Mouse (Mus musculus) heart, embryonic 16.5 days (tissue): ENCODE measurements at regions not wholly inside any gene's neighbourhood (a gene's known extent, or its start where the extent isn't known, plus 50 kb on each side); places are given as distances from the start of the nearest gene placed in this dataset.

ENCODE experiments used
- ATAC-seq: fragments of 200-750 bp; cut with Nextera tagmentation; replicated peaks from 2 replicates; pipeline ENCODE4 v1.8.0; 2017; ENCODE audit warnings: moderate number of reproducible peaks; ENCODE audit not compliant: insufficient read depth, low FRiP score; ENCODE audit errors: extremely low read depth
- H3K27ac ChIP-seq: fragments of 300-500 bp; sonication (generic); 2 replicates; pipeline ENCODE4 v1.5.1; 2014; ENCODE audit warnings: mild to moderate bottlenecking, low read length, control low read depth, moderate library complexity
- H3K27me3 ChIP-seq: fragments of 300-500 bp; sonication (generic); 2 replicates; pipeline ENCODE4 v1.6.1; 2014; ENCODE audit warnings: low read length, mixed read lengths; ENCODE audit not compliant: control insufficient read depth, insufficient read depth
- H3K36me3 ChIP-seq: fragments of 300-500 bp; sonication (generic); 2 replicates; pipeline ENCODE4 v1.6.1; 2014; ENCODE audit not compliant: control insufficient read depth, insufficient read depth
- H3K4me1 ChIP-seq: fragments of 300-500 bp; sonication (generic); 2 replicates; pipeline ENCODE4 v1.6.1; 2014; ENCODE audit warnings: low read length, mixed read lengths; ENCODE audit not compliant: control insufficient read depth, insufficient read depth
- H3K4me2 ChIP-seq: fragments of 300-500 bp; sonication (generic); 2 replicates; pipeline ENCODE4 v1.6.1; 2014; ENCODE audit warnings: low read depth, mild to moderate bottlenecking, control low read depth, low read length
- H3K4me3 ChIP-seq: fragments of 300-500 bp; sonication (generic); 2 replicates; pipeline ENCODE4 v1.5.1; 2014; ENCODE audit warnings: mild to moderate bottlenecking, control low read depth, low read length
- H3K9ac ChIP-seq: fragments of 300-500 bp; sonication (generic); 2 replicates; pipeline ENCODE4 v1.6.1; 2014; ENCODE audit warnings: low read length, control low read depth
- H3K9me3 ChIP-seq: fragments of 300-500 bp; sonication (generic); replicated peaks from 2 replicates; pipeline ENCODE4 v1.6.1; 2016; ENCODE audit warnings: low read length; ENCODE audit not compliant: control insufficient read depth
- WGBS: fragments of 180-500 bp; shearing (Covaris S2); extraction: QIAGEN DNeasy Blood & Tissue Kit; methylation state at CpG from one replicate; pipeline ENCODE4 v1.1.7; 2014; 5-methylcytosine and 5-hydroxymethylcytosine counted together

DNA sequence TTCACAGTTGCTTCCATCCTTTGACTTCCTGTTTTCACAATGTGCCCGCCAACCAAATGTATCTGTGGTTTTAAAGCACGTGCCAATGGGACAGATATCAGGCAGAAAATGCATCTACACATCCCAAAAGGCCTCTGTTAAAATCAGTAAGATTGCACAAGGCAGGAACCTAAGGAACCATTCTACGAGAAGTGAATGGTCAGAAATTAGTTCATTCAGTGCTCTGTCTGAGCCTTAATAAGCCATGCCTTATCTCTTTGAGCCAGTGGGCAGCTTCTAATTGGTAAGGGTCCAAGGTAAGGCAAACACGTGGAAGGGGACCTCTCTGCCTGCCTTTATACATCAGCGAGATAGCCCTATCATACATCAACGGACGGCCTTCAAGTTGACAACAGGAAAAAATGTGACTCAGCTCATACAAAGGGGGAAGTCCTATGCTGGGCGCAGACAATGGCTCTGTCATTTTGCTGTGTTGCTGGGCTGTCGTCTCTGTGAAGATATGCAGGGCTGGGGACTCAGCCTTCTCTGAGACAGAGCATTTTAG, 78.3 kb upstream of the Tet2 start:
- Histone ChIP-seq H3K27me3 (no peaks in the 10 kb centered on the region), H3K4me2 (no peak overlapping the region), H3K27ac (no peak overlapping the region), H3K9ac (no peak overlapping the region), H3K9me3 (no peaks in the 10 kb centered on the region), H3K4me3 (no peak overlapping the region), H3K4me1 (peaks cover 4% of the 10 kb centered on the region; the same call in 1 of the 2 replicates), H3K36me3 (no peaks in the 10 kb centered on the region)
- 26% methylated on average over 9 of the region's 9 CpGs for WGBS
- ATAC-seq, result peak; percentile 55

DNA sequence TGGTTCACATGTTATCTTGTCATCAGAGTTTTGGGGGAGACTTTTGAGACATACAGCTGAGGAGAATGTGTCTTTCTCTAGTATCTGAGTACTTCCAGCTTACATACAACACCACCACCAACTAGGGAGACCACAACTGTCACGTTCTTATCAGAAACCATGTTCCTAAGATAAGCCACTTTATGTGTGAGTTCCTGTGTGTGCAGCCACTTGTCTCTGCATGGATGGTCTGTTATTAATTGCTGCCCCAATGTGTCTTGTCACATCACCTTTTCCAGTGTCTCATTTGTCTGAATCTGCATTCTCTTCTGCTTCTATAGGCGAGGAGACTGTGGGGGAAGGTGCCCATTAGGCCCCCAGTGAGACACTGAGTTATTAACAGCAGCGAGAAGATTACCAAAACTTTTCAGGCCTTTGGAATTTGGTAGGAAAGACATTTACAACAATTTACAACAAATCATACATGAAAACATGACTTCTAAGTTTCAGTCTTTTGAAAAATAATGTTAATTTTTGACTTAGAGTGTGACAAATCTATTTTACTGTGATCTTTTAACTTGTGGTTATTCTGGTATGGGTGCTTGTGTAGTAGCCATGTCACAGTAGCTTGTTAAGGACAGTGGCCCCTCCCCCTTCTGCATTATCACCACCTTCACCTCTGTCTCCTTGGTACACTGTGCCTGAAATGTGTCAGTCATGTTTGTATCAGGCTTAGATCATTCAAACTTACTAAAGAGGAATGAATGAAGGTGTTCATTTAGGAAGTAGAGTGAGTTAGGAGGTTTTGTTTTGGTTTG, 79.3 kb upstream of the Tet2 start:
- Histone ChIP-seq H3K4me1 (peaks cover 4% of the 10 kb centered on the region; the same call in 1 of the 2 replicates), H3K27ac (no peak overlapping the region), H3K9ac (no peak overlapping the region), H3K9me3 (no peaks in the 10 kb centered on the region), H3K27me3 (no peaks in the 10 kb centered on the region), H3K36me3 (no peaks in the 10 kb centered on the region), H3K4me2 (no peak overlapping the region), H3K4me3 (no peak overlapping the region)
- 57% methylated on average over 3 of the region's 3 CpGs for WGBS
- ATAC-seq, result no peak

DNA sequence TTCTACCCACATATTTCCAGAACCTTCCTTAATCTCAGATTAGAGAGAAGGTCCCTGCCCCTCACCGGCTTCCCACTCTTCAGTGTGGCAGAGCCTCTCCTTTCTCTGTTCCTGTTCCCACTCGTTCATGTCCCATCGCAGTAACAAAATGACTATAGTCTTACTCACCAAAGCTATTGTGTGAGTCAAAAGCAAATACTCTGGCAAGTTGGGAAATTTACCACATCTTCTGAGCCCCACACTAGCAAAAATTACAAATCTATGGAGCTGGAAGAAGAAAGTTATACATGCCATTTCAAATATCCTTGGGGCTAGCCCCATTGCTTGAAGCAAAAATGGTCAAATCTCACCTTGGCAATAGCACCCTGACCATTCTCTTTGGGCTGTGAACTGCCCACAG, 80.1 kb upstream of the Tet2 start:
- Histone ChIP-seq H3K36me3 (no peaks in the 10 kb centered on the region), H3K4me2 (no peak overlapping the region), H3K27me3 (no peaks in the 10 kb centered on the region), H3K27ac (no peak overlapping the region), H3K4me1 (peaks cover 4% of the 10 kb centered on the region; the same call in 1 of the 2 replicates), H3K9me3 (no peaks in the 10 kb centered on the region), H3K9ac (no peak overlapping the region), H3K4me3 (no peak overlapping the region)
- ATAC-seq, result no peak
- 89% methylated on average over 3 of the region's 3 CpGs for WGBS

DNA sequence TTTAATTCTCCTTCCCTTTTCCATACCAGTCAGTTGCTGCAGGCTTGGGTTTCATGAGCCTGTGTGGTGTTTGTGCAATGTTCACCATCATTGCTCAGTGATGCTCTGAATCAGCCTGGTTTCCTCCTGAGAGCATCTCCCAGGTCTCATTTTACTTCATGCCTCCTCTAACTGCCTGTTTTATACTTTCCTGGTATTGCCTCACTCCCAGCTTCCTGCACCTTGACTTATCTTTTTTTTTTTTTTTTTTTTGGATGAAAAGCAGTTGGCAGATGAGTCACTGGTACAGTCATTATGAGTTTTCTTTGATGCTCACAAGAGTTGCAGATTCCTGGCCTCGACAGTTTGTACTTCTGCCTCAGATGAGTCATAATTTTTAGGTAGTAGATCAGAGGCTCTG, 81.5 kb upstream of the Tet2 start:
- H3K36me3 ChIP-seq, result no peaks in the 10 kb centered on the region
- H3K4me2 ChIP-seq, result no peak overlapping the region
- no peak for ATAC-seq
- 41% methylated on average over 1 of the region's 1 CpGs for WGBS
- H3K27me3 ChIP-seq, result no peaks in the 10 kb centered on the region
- no peaks in the 10 kb centered on the region for H3K9me3 ChIP-seq
- no peak overlapping the region for H3K4me3 ChIP-seq
- H3K9ac ChIP-seq, result no peak overlapping the region
- peaks cover 4% of the 10 kb centered on the region; the same call in 1 of the 2 replicates for H3K4me1 ChIP-seq
- H3K27ac ChIP-seq, result no peak overlapping the region

DNA sequence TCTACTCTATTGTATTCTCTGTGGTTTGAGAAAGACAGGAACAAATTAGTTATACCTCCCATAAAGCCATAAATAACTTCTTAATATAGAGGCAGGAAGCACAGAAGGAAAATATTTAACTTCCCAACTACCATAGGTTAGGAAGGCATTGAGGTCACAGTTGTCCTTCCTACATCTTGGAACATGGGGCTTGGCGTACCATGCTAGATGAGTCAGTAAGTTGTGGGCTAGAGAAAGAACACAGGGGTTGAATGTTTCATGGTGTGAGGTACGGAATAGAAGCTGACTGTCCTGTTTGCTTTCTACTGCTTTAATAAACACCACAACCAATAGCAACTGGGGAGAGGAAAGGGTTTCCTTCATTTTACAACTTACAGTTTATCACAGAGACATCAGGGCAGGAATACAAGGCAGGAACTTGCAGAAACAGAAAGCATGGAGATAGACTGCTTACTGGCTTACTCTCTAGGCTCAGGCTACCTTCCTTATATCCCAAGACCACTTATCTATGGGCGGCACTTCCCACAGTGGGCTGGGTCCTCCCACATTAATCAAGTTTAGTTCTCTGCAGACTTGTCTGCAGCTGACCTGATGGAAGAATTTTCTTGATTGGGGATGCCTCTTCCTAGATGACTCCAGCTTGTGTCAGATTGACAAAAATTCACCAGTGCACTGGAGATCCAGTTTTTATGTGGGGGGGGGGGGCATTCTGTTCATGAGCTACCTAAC, 82.3 kb upstream of the Tet2 start:
- Histone ChIP-seq H3K36me3 (no peaks in the 10 kb centered on the region), H3K4me1 (peaks cover 4% of the 10 kb centered on the region; the same call in 1 of the 2 replicates), H3K27ac (no peak overlapping the region), H3K9ac (no peak overlapping the region), H3K4me3 (no peak overlapping the region), H3K27me3 (no peaks in the 10 kb centered on the region), H3K9me3 (no peaks in the 10 kb centered on the region), H3K4me2 (no peak overlapping the region)
- WGBS, result 73% methylated on average over 3 of the region's 3 CpGs
- no peak for ATAC-seq

DNA sequence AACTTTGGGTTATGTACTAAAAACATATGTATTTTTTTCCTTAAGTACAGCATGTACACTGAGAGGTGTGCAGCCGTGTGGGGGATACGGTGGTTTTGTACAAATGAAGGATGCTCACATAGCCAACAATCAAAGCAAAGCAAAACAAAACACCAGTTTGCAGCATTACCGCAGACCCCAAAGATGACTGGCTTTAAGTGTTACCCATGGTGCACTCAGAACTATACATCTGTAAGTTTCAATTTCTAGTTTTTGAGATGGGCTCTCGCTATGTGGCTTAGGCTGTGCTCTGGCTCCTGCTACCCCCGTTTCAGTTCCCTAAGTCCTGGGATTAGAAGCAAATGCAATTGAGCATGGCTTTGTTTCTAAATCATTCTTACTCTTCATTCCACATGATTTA, 89.4 kb upstream of the Tet2 start:
- Histone ChIP-seq H3K9ac (no peak overlapping the region), H3K36me3 (no peaks in the 10 kb centered on the region), H3K27ac (no peak overlapping the region), H3K4me1 (peaks cover 4% of the 10 kb centered on the region; the same call in 1 of the 2 replicates), H3K27me3 (no peaks in the 10 kb centered on the region), H3K4me3 (no peak overlapping the region), H3K9me3 (no peaks in the 10 kb centered on the region), H3K4me2 (no peak overlapping the region)
- no peak for ATAC-seq
- WGBS, result 89% methylated on average over 5 of the region's 5 CpGs

DNA sequence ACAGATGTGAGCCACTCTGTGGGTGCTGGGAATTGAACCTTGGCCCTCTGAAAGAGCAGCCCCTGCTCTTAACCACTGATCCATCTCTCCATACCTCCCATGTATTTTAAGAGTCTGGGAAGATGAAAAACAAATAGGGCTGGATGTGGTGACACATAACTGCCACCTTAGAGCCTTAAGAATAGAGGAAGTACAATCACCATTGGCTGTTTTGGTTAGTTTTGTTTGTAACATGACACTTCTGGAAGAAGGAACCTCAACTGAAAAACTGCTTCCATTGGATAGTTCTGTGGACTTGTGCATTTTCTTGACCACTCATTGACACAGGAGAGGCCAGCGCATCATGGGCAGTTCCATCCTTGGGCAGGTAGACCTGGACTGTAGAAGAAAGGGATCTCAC, 100.7 kb upstream of the Tet2 start:
- 97% methylated on average over 1 of the region's 1 CpGs for WGBS
- no peak for ATAC-seq

DNA sequence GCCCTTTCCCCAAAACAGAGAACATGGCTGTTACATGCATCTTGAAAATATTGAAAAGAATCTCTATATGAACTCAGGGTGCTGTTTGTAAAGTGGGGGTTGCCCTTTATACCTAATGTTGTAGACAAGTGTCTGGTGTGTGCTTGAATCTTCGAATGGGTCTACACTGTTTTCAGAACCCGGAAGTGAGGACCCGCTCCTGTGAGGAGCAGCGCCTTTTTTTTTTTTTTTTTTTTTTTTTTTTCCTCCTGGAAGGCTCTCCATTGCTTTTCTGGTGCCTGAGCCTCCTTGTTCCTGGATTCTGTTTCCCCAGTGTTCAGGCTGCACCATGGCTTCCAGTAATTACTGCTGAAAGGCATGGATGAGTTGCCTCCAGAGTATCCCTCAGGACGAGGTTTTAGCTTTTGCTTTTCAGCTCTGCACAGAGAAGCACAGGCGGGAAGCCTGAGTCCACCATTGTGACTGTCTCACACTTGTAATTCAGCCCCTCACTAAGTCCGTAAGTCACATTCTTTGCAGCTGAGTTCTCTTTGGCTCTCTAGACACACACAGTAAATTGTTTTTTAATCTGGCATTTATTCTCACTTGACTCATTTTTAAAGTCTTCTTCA, 101.6 kb upstream of the Tet2 start:
- Histone ChIP-seq H3K4me2 (no peak overlapping the region), H3K9me3 (no peaks in the 10 kb centered on the region), H3K27me3 (no peaks in the 10 kb centered on the region), H3K4me1 (no peaks in the 10 kb centered on the region), H3K9ac (no peak overlapping the region), H3K36me3 (no peaks in the 10 kb centered on the region), H3K27ac (no peak overlapping the region), H3K4me3 (no peak overlapping the region)
- ATAC-seq, result no peak
- whole genome bisulfite sequencing, result 61% methylated on average over 7 of the region's 7 CpGs

More for the DNA sequence above, 100.7 kb upstream of the Tet2 start:
- H3K27me3 ChIP-seq, result no peaks in the 10 kb centered on the region
- no peak overlapping the region for H3K9ac ChIP-seq
- H3K27ac ChIP-seq, result no peak overlapping the region
- no peak overlapping the region for H3K4me2 ChIP-seq
- H3K4me3 ChIP-seq, result no peak overlapping the region
- H3K4me1 ChIP-seq, result no peaks in the 10 kb centered on the region
- H3K36me3 ChIP-seq, result no peaks in the 10 kb centered on the region
- H3K9me3 ChIP-seq, result no peaks in the 10 kb centered on the region

DNA sequence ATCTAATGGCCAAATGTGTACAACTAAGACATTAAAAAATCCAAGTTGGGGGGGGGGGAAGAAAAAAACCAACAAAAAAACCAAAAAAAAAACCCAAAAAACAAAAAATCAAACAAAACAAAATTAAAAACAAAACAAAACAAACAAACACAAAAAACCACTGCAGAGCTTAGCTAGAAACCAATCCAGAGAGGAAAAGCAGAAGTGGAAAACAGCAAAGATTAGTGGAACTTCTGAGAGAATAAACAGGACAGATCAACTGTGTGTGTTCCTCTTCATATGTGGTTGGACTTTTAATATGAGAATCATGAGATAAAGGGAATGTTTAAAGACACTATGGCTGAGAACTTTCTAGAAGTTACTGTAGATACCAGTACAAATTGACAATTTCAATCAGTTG, 105.1 kb upstream of the Tet2 start:
- no peak overlapping the region for H3K4me3 ChIP-seq
- no peaks in the 10 kb centered on the region for H3K4me1 ChIP-seq
- H3K36me3 ChIP-seq, result no peaks in the 10 kb centered on the region
- no peaks in the 10 kb centered on the region for H3K27me3 ChIP-seq
- ATAC-seq, result no peak
- no peak overlapping the region for H3K9ac ChIP-seq
- H3K9me3 ChIP-seq, result no peaks in the 10 kb centered on the region
- H3K4me2 ChIP-seq, result no peak overlapping the region
- H3K27ac ChIP-seq, result no peak overlapping the region
